Mouse (Mus musculus) embryo, embryonic 11.5 days (tissue): ENCODE data around the gene Plekha1.
A peak's percentile ranks its signal among the peaks of the same experiment; 100 is the strongest.

ENCODE experiments used
- DNase-seq: peaks from one replicate; pipeline ENCODE4 v3.0.0-alpha.2; 2012; ENCODE audit warnings: low read depth, low spot score

Plekha1 gene

DNA sequence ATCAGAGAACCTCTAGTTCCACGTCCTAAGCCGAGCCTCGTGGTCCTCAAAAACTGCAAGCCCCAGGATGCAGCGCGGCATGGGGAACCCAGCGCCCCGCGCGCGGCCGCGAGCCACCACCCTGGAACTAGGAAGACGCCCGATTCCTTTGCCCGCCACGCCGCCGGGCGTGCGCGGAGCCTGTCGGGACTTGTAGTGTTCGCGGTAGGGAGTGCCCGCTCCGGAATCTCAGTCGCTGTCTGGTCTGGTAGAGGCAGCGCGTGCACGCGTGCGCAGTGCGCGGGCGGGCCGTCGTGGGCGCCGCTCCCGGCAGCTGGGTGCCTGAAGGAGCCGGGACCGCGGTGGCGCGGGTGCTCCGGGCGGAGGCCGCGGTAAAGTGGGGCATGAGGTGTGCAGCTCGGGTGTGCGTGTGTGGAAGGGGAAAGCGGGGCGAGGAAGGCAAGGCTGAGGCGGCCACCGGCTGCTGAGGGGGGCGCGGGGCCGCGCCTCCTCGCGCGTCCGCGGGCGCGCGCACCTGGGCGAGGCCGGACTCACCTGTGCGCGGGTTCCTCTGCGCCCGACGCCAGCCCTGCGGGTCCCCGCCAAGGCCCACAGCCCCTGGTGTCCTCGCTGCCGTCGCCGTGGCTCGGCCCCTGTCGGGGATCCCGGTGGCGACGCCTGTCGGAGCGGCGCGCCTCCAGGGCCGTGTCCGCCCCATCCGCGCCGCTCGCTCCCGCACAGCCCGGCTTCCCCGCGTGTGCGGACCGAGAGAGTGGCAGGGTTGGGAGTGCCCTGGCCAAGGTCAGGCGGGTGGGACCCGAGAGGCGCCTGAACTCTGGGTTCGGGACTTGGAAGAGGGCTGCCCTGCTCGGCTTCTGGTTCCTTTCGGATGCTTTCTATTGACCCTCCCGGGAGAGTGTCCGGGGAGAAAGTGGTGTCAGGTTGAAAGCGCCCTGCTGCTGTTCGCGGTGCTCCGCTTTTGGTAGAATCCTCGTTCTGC, at the start of gene Plekha1:
Gene Plekha1 (plus strand): TSS at position 144 of the 979 bp plus-strand sequence.
- DNase-seq: peak; percentile 95

DNA sequence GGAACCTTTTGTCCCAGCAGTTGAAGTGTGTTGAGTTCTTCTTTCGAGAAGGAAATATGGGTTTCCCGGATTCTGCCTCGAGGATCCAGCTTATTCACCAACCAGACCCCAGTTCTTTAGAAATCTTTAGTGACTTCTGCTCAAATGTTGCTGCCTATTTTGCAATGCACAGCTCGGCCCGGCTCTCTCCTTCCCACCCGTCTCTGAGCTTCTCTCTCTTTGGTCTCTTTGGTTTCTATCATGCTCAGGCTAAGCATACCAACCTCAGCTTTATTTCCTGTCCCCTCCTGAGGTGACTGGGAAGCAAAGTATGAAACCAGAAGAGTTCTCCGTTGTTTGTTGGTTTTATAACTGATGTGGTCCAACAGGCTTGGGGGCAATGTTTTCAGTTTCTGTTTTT, 49.3 kb upstream of the Plekha1 start:
- no peak for DNase-seq

DNA sequence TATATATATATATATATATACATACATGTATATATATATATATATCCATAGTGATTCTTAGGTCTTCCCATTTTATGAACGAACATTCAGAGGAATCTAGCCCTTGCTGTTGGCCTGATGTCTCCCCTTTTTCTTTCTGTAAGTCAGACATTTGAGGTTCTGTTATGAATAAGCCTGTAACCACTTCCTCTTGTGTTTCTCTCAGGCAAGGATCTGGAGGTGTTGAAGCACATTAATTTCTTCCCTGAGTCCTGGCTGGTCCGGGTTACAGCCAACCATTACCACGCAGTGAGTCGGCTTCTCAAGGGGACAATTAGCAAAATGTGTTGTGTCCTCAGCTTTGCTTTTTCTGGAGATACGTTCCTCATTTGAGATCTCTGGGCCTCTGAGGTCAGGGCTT, 46.7 kb upstream of the Plekha1 start:
- no peak for DNase-seq

DNA sequence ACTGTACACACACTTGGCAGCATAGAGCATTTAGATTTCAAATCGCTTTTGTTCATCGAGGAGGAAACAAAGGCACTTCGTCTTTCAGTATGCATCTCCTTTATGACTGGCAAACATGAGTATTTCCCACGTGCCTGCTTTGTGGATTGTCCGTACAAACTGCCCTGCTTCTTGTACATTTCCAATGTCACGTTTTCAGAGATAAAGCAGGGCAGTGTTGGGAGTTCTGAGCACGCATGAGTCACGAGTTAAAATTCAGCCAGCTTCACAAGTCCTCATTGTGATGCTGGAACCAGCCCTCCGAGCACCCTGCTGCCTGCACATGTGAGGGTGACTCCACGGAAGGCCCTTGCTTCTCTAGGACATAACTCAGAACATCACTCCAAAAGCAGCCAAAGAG, 45.9 kb upstream of the Plekha1 start:
- DNase-seq: no peak

- no peak for DNase-seq
These were observed 41.6 kb upstream of the Plekha1 start for GRCm38 (mm10) chr7:130823992-130824391.

DNA sequence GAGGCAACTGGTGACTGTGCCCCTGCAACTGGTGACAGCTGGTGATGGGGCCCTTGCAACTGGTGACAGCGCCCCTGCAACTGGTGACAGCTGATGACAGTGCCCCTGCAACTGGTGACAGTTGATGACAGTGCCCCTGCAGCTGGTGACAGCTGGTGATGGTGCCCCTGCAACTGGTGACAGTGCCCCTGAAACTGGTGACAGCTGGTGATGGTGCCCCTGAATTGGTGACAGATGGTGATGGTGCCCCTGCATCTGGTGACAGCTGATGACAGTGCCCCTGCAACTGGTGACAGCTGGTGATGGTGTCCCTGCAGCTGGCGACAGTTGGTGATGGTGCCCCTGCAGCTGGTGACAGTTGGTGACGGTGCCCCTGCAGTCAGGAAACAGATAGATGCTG, 39.2 kb upstream of the Plekha1 start:
- no peak for DNase-seq

DNA sequence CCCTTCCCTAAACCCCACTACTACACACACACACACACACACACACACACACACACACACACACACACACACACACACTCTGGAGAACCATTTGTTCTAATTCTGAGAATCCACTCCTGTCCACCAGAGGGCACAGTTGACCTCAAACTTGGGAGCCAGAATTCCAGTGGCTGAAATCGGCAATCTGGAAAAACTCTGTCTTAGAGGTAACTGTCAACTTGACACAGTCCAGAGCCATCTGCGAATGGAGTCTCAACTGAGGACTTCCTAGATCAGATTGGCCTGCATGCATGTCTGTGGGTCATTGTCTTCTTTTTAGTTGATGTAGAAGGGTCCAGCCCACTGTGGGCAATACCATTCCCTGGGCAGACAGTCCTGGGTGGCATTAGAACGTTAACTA, 38.1 kb upstream of the Plekha1 start:
- peak; percentile 47 for DNase-seq

GRCm38 (mm10) chr7:130827844-130828403, 37.6 kb upstream of the Plekha1 start:
- DNase-seq: no peak

GRCm38 (mm10) chr7:130828475-130828874, 37.1 kb upstream of the Plekha1 start:
- DNase-seq: no peak

GRCm38 (mm10) chr7:130831586-130831985, 34.0 kb upstream of the Plekha1 start:
- DNase-seq: no peak

DNA sequence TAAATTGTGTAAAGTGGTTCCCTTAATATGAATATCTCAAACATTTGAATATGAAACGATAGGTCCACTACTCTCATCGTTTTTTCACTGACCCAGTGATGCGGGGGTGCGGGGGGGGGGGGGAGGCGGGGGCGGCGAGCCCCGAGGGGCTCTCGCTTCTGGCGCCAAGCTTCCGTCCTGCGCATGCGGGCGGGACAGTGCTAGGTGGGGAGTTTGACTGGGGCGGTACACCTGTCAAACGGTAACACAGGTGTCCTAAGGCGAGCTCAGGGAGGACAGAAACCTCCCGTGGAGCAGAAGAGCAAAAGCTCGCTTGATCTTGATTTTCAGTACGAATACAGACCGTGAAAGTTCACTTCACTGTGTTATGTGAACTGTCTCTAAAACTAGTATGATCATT, 31.3 kb upstream of the Plekha1 start:
- peak; percentile 94 for DNase-seq

GRCm38 (mm10) chr7:130834958-130835861, 30.3 kb upstream of the Plekha1 start:
- DNase-seq: peak; percentile 32

- no peak for DNase-seq
These were observed 29.5 kb upstream of the Plekha1 start for GRCm38 (mm10) chr7:130836066-130836465.

- DNase-seq: peak; percentile 19
These were observed 27.5 kb upstream of the Plekha1 start for GRCm38 (mm10) chr7:130837941-130838657.

- DNase-seq: no peak
These were observed 26.9 kb upstream of the Plekha1 start for GRCm38 (mm10) chr7:130838658-130839025.

DNA sequence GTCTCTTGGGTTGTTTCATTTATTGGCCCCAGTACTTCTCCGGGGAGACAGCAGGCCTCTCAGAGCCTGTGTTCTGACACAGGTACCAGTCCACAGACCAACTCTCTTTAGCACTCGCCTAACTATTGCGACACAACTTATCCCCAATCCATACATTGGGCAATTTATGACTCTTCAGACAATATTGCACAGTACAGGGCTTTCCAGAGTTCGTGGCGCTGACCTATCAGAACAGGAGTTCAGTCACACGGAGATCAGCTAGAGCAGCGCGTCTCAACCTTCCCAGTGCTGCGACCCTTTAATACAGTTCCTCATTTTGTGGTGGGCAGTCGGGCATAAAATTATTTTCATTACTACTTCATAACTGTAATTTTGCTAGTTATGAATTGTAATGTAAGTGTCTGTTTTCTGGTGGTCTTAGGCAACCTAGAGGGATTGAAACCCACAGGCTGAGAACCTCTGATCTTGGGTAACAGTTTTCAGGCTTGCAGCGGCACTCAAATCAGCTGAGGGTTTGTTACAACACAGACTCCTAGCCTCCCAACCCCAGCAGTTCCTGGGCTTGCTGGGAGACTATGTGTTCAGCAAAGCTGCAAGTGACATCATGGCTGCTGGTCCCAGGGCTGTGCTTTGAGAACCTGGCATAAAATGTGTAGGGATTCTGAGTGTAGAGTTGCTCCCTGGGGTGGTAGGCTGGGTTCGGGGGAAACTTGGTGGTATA, 26.0 kb upstream of the Plekha1 start:
- DNase-seq: no peak

DNA sequence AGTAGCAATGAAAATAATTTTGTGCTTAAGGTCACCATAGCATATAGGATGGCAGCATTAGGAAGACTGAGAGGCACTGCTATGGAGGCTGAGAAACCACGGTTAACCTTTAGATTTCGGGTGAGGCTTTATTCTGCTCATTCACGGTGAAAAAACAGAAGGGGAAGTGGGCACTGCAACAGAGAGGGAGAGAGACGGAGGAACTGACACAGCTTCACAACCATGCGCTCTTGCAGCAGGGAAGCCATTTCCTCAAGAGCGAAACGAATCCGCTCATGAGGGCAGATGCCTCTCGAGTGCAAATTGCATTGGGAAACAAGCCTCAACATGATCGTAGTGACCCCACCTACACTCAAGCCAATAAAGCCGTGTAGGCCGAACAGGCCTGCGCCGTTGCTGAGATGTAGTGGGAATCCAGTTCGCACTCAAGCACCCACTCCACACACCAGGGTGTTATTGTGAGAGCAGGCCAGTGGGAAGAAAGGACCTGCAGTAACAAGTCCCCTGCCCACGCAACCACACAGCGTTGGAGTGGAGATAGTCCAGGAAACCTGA, 18.3 kb upstream of the Plekha1 start:
- DNase-seq: no peak

DNA sequence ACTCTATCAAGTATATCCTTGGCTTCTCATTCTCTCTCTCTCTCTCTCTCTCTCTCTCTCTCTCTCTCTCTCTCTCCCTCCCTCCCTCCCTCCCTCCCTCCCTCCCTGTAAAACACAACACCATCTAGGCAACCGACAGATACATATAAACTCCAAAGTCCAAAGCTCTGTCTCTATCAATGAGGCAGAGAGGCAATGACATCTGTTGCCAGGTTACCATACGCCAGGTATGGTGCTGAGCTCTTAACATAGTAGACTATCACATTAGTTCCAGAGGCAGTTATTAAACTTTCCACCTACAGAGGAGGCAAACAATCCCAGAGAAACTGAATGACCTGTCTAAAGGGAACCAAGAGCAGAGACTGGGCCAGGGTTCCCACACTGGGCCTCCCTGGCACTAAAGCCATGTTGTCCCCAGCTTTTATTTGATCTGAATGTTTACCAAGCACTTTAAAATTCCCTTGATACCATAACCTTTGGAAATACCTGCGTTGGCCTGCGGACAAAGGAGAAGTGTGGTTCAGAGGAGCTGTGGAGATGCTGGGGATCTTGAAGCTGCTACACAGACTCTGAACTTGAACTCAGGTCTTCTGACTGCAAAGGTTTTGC, 10.8 kb upstream of the Plekha1 start:
- DNase-seq: no peak

- no peak for DNase-seq
These were observed 9.9 kb upstream of the Plekha1 start for GRCm38 (mm10) chr7:130855681-130856080.

GRCm38 (mm10) chr7:130857973-130858372, 7.6 kb upstream of the Plekha1 start:
- no peak for DNase-seq
